Mouse (Mus musculus) adipocyte (in vitro differentiated cells): ENCODE data around the gene Ank3.

Experiments
- DNase-seq: peaks from one replicate; pipeline ENCODE4 v3.0.0-alpha.2; 2016; ENCODE audit warnings: low spot score

Gene Ank3

GRCm38 (mm10) chr10:69720899-69721490 lies 322.4 kb downstream of the Ank3 start:
- no peak for DNase-seq

GRCm38 (mm10) chr10:69724159-69724558 lies 325.6 kb downstream of the Ank3 start:
- DNase-seq, result no peak

GRCm38 (mm10) chr10:69725078-69725477 lies 326.5 kb downstream of the Ank3 start:
- no peak for DNase-seq

GRCm38 (mm10) chr10:69726265-69726664 lies 327.7 kb downstream of the Ank3 start:
- DNase-seq, result no peak

GRCm38 (mm10) chr10:69726806-69727205 lies 328.2 kb downstream of the Ank3 start:
- DNase-seq, result no peak

- DNase-seq, result no peak
These were observed 330.3 kb downstream of the Ank3 start for GRCm38 (mm10) chr10:69728876-69729275.

GRCm38 (mm10) chr10:69730351-69730871 lies 331.8 kb downstream of the Ank3 start:
- DNase-seq, result no peak

- no peak for DNase-seq
These were observed 332.8 kb downstream of the Ank3 start for GRCm38 (mm10) chr10:69731341-69731740.

GRCm38 (mm10) chr10:69731863-69732262 lies 333.3 kb downstream of the Ank3 start:
- DNase-seq, result no peak

- DNase-seq, result no peak
These were observed 337.7 kb downstream of the Ank3 start for GRCm38 (mm10) chr10:69736241-69736640.

GRCm38 (mm10) chr10:69738741-69739271 lies 340.2 kb downstream of the Ank3 start:
- peak; percentile 64 for DNase-seq

- DNase-seq, result no peak
These were observed 344.0 kb downstream of the Ank3 start for GRCm38 (mm10) chr10:69742528-69742927.

- DNase-seq, result peak; percentile 65
These were observed 345.6 kb downstream of the Ank3 start for GRCm38 (mm10) chr10:69744181-69744580.

GRCm38 (mm10) chr10:69744871-69745270 lies 346.3 kb downstream of the Ank3 start:
- DNase-seq, result no peak

- no peak for DNase-seq
These were observed 347.7 kb downstream of the Ank3 start for GRCm38 (mm10) chr10:69746322-69746721.

- DNase-seq, result no peak
These were observed 348.2 kb downstream of the Ank3 start for GRCm38 (mm10) chr10:69746730-69747129.

- DNase-seq, result no peak
These were observed 352.8 kb downstream of the Ank3 start for GRCm38 (mm10) chr10:69751416-69751815.

- no peak for DNase-seq
These were observed 354.9 kb downstream of the Ank3 start for GRCm38 (mm10) chr10:69753464-69753863.

- DNase-seq, result peak; percentile 19
These were observed 358.5 kb downstream of the Ank3 start for GRCm38 (mm10) chr10:69756956-69757672.

GRCm38 (mm10) chr10:69762977-69763376 lies 364.4 kb downstream of the Ank3 start:
- no peak for DNase-seq

- peak; percentile 54 for DNase-seq
These were observed 365.8 kb downstream of the Ank3 start for GRCm38 (mm10) chr10:69764402-69764801.

GRCm38 (mm10) chr10:69777065-69777645 lies 378.6 kb downstream of the Ank3 start:
- no peak for DNase-seq

GRCm38 (mm10) chr10:69777736-69778135 lies 379.2 kb downstream of the Ank3 start:
- DNase-seq, result no peak
